Mouse (Mus musculus) thymus, adult 2 months (tissue): ENCODE data around the gene Mei1.

Source experiments
- CTCF ChIP-seq: fragments of 200-500 bp; IDR thresholded peaks from 2 replicates; pipeline ENCODE4 v1.5.1; 2012; ENCODE audit warnings: mild to moderate bottlenecking, control low read depth, low read length, moderate library complexity, borderline replicate concordance; ENCODE audit not compliant: control insufficient read depth, poor library complexity, insufficient read depth; ENCODE audit errors: extremely low read depth
- POLR2A ChIP-seq: fragments of 200-500 bp; IDR thresholded peaks from 2 replicates; pipeline ENCODE4 v1.6.1; 2012; ENCODE audit warnings: mild to moderate bottlenecking, low read length, control low read depth, moderate library complexity; ENCODE audit not compliant: control insufficient read depth, poor library complexity, insufficient read depth; ENCODE audit errors: extremely low read depth

DNA sequence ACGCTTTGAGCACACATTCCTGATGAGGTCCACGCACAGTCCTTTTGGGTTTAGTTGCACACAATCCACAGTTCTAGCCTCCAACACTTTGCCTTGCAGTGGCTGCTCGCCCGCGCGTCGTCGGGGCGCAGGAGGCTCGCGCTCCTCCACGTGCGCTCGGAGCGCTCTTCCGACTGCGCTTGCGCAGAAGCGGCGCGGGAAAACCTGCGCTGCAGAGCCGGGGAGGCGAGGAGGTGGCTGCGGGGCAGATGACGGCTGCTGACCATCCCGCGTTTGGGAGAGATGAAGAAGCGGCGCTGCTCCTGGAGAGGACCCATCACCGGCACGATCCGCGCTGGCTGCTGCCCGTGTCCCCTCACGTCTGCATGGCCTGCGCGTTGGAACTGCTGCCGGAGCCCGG, at the start of gene Mei1:
- no peak for TF ChIP-seq CTCF
- no peak for TF ChIP-seq POLR2A
